Mouse (Mus musculus): ENCODE measurements around the gene H2-DMb2. TPM values are rescaled to one million over a fixed set of nuclear protein-coding genes. Genes with fewer than 3 reads are reported as not detected.

Gene H2-DMb2
- total and polyA plus RNA-seq, 3 experiments: 0.77 to 1.5 TPM; not detected in 1

DNA sequence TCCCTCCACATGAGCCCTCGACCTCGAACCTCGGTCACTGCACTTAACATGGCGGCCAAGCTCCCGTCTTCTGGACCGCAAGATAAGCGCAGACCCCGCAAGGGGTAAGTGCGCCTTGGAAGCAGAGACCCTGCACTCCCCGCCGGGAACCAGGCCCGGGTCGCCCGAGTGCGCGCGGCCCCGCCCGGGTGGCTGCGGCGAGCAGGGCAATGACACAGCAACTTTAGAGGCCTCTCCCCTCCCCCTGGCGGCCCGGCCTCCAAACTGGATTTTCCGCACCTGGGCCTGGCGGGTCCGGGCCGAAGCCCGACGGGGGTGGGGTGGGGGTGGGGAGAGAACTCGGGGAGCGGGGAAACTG is 22.3 kb upstream of the H2-DMb2 start:
- Histone ChIP-seq H3K36me3 (ENCODE audit: control insufficient read depth in 1 of 2, insufficient read depth in 2 of 2, low read length in 2 of 2) (peaks cover 14 to 15% of the 10 kb centered on the region in 2 experiments), H3K9ac (ENCODE audit: control insufficient read depth, low read depth, low read length, poor library complexity, severe bottlenecking) (peak overlapping the region; percentile 98), H3K79me2 (ENCODE audit: control insufficient read depth, insufficient read depth, low read length, poor library complexity) (peaks cover 76% of the 10 kb centered on the region), H3K4me3 (ENCODE audit: control insufficient read depth in 1 of 2, insufficient read depth in 1 of 2, low read depth in 2 of 2, low read length in 2 of 2) (peak overlapping the region; percentile 81 to 98), H3K27me3 (ENCODE audit: control insufficient read depth in 1 of 2, insufficient read depth in 2 of 2, low read length in 2 of 2) (no peaks in the 10 kb centered on the region), H3K27ac (ENCODE audit: control insufficient read depth, low read depth, low read length) (peak overlapping the region; percentile 99), H3K9me3 (replicated peaks; ENCODE audit: insufficient read depth, low read length) (no peaks in the 10 kb centered on the region), H3K4me1 (ENCODE audit: control insufficient read depth in 1 of 2, insufficient read depth in 2 of 2, low read length in 2 of 2) (peaks cover 0 to 11% of the 10 kb centered on the region in 2 experiments; a peak in 2 of 4 replicates)
- peak; percentile 85 for DNase-seq (ENCODE audit: low read depth, low spot score)
- TF ChIP-seq E2F4 (IDR thresholded peaks at IDR 0.05; ENCODE audit: borderline replicate concordance, low read depth, low read length) (no peak), CHD2 (IDR thresholded peaks at IDR 0.05; ENCODE audit: low read length) (no peak; the same call in 1 of the 2 replicates), ZNF384 (IDR thresholded peaks at IDR 0.05; ENCODE audit: low read depth, low read length) (no peak), NRF1 (IDR thresholded peaks at IDR 0.05; ENCODE audit: insufficient read depth, low read depth, low read length, poor library complexity, severe bottlenecking) (0 out of 2 replicates have a peak, but pooled peaks have one; percentile 18), MEF2A (IDR thresholded peaks at IDR 0.05; ENCODE audit: extremely low read depth, insufficient replicate concordance, low read depth, low read length, poor library complexity, severe bottlenecking) (no peak), HCFC1 (IDR thresholded peaks at IDR 0.05; ENCODE audit: low read depth, low read length) (peak; percentile 44; the same call in 1 of the 2 replicates), JUND (IDR thresholded peaks at IDR 0.05; ENCODE audit: low read depth, low read length) (no peak), RAD21 (IDR thresholded peaks at IDR 0.05; ENCODE audit: low read depth, low read length) (no peak), RCOR1 (IDR thresholded peaks at IDR 0.05; ENCODE audit: low read depth, low read length) (0 out of 2 replicates have a peak, but pooled peaks have one; percentile 9), POLR2AphosphoS5 (IDR thresholded peaks at IDR 0.05; ENCODE audit: borderline replicate concordance, low read depth, low read length) (no peak), SMC3 (IDR thresholded peaks at IDR 0.05; ENCODE audit: low read depth, low read length) (peak; percentile 6; the same call in 1 of the 2 replicates), MXI1 (IDR thresholded peaks at IDR 0.05; ENCODE audit: low read depth, low read length) (peak; percentile 57), ZC3H11A (IDR thresholded peaks at IDR 0.05; ENCODE audit: low read depth, low read length) (no peak), USF2 (IDR thresholded peaks at IDR 0.05; ENCODE audit: borderline replicate concordance in 1 of 2, insufficient read depth in 1 of 2, low read depth in 1 of 2, low read length in 2 of 2) (no peak), MAFK (IDR thresholded peaks at IDR 0.05; ENCODE audit: borderline replicate concordance, low read depth, low read length) (no peak; the same call in 1 of the 2 replicates), CTCF (IDR thresholded peaks at IDR 0.05 in 2 of 3, conservative IDR thresholded peaks at IDR 0.05 in 1 of 3; ENCODE audit: control insufficient read depth in 1 of 3, insufficient read depth in 1 of 3, low read depth in 2 of 3, low read length in 3 of 3, poor library complexity in 1 of 3, severe bottlenecking in 1 of 3) (peak in 1 of 3 experiments; percentile 24; a peak in 1 of 6 replicates), MYB (IDR thresholded peaks at IDR 0.05; ENCODE audit: low read depth, low read length) (no peak), POLR2AphosphoS2 (IDR thresholded peaks at IDR 0.05; ENCODE audit: low read length) (peak; percentile 54; the same call in 1 of the 2 replicates), TCF12 (IDR thresholded peaks at IDR 0.05; ENCODE audit: low read depth, low read length) (peak; percentile 56; the same call in 1 of the 2 replicates), KAT2A (conservative IDR thresholded peaks at IDR 0.05; ENCODE audit: low read depth, low read length) (no peak), SIN3A (IDR thresholded peaks at IDR 0.05; ENCODE audit: low read length) (peak; percentile 43), UBTF (IDR thresholded peaks at IDR 0.05; ENCODE audit: borderline replicate concordance, insufficient read depth, low read depth, low read length) (0 out of 2 replicates have a peak, but pooled peaks have one; percentile 66), NELFE (IDR thresholded peaks at IDR 0.05; ENCODE audit: low read depth, low read length) (peak; percentile 23; the same call in 1 of the 2 replicates), ETS1 (IDR thresholded peaks at IDR 0.05; ENCODE audit: low read depth, low read length) (peak; percentile 64), TAL1 (IDR thresholded peaks at IDR 0.05; ENCODE audit: low read length) (peak; percentile 10; the same call in 1 of the 2 replicates), ZMIZ1 (IDR thresholded peaks at IDR 0.05; ENCODE audit: low read depth, low read length) (peak; percentile 32; the same call in 1 of the 2 replicates), MAX (IDR thresholded peaks at IDR 0.05; ENCODE audit: low read length) (no peak; the same call in 1 of the 2 replicates), MYC (IDR thresholded peaks at IDR 0.05; ENCODE audit: low read depth, low read length) (no peak), GATA1 (IDR thresholded peaks at IDR 0.05; ENCODE audit: low read depth, low read length) (no peak), USF1 (IDR thresholded peaks at IDR 0.05; ENCODE audit: low read depth, low read length) (no peak), GABPA (IDR thresholded peaks at IDR 0.05; ENCODE audit: low read depth, low read length) (peak; percentile 90), POLR2A (IDR thresholded peaks at IDR 0.05; ENCODE audit: control insufficient read depth in 1 of 2, insufficient read depth in 1 of 2, low read depth in 1 of 2, low read length in 2 of 2, poor library complexity in 1 of 2) (peak in 1 of 2 experiments; percentile 36; a peak in 1 of 4 replicates), ELF1 (IDR thresholded peaks at IDR 0.05; ENCODE audit: low read depth, low read length) (no peak), TBP (IDR thresholded peaks at IDR 0.05; ENCODE audit: low read depth, low read length) (no peak), MAZ (IDR thresholded peaks at IDR 0.05; ENCODE audit: low read depth, low read length) (0 out of 2 replicates have a peak, but pooled peaks have one; percentile 18), BHLHE40 (IDR thresholded peaks at IDR 0.05; ENCODE audit: borderline replicate concordance, low read depth, low read length) (no peak)
